In genomic region chr10:108113361-108114237, GRCm38 (mm10) we compare ENCODE assay signal across 8 mouse cellular contexts. TPM values are rescaled to one million over a fixed set of nuclear protein-coding genes. Genes with fewer than 3 reads are reported as not detected.
DNase-seq lines count a peak whose midpoint lies in the region; ATAC-seq and TF ChIP-seq lines count a peak whose summit lies in the region.

No protein-coding gene starts in this region.

- 32% methylated on average over 17 of the region's 17 CpGs for WGBS in embryonic facial prominence, embryonic 15.5 days
- WGBS in intestine, postnatal 0 days = 23% methylated on average over 17 of the region's 17 CpGs
- WGBS in midbrain, embryonic 10.5 days = 52% methylated on average over 17 of the region's 17 CpGs

- H3K4me1 ChIP-seq in embryonic facial prominence, embryonic 15.5 days = peaks cover 6% of the 10 kb centered on the region; the same call in 1 of the 2 replicates
- H3K4me1 ChIP-seq in intestine, postnatal 0 days (replicated peaks; ENCODE audit: control insufficient read depth, insufficient read depth, low read length) = 0 out of 2 replicates have a peak, but pooled peaks cover 3% of the 10 kb centered on the region
- H3K4me1 ChIP-seq in midbrain, embryonic 10.5 days = peaks cover 7% of the 10 kb centered on the region

- H3K4me3 ChIP-seq in embryonic facial prominence, embryonic 15.5 days (replicated peaks) = peak overlapping the region; percentile 28
- H3K4me3 ChIP-seq in intestine, postnatal 0 days (ENCODE audit: low read depth, low read length) = peak overlapping the region; percentile 30
- H3K4me3 ChIP-seq in midbrain, embryonic 10.5 days = peak overlapping the region; percentile 28

- no peaks in the 10 kb centered on the region for H3K27me3 ChIP-seq in embryonic facial prominence, embryonic 15.5 days
- H3K27me3 ChIP-seq in intestine, postnatal 0 days (replicated peaks; ENCODE audit: control insufficient read depth, insufficient read depth, low read length) = no peaks in the 10 kb centered on the region
- H3K27me3 ChIP-seq in midbrain, embryonic 10.5 days (ENCODE audit: low read depth, poor library complexity, severe bottlenecking) = no peaks in the 10 kb centered on the region

- H3K36me3 ChIP-seq in embryonic facial prominence, embryonic 15.5 days = no peaks in the 10 kb centered on the region
- H3K36me3 ChIP-seq in intestine, postnatal 0 days (ENCODE audit: control insufficient read depth, insufficient read depth) = no peaks in the 10 kb centered on the region
- H3K36me3 ChIP-seq in midbrain, embryonic 10.5 days = no peaks in the 10 kb centered on the region

- ATAC-seq in embryonic facial prominence, embryonic 15.5 days (ENCODE audit: insufficient number of reproducible peaks, low FRiP score, low TSS enrichment, low read depth) = 0 out of 2 replicates have a peak, but pooled peaks have one; percentile 47
- ATAC-seq in intestine, postnatal 0 days = peak; percentile 98

- no peaks in the 10 kb centered on the region for H3K9me3 ChIP-seq in embryonic facial prominence, embryonic 15.5 days (replicated peaks)
- no peaks in the 10 kb centered on the region for H3K9me3 ChIP-seq in intestine, postnatal 0 days (ENCODE audit: control insufficient read depth)
- H3K9me3 ChIP-seq in midbrain, embryonic 10.5 days (replicated peaks) = no peaks in the 10 kb centered on the region

- no peak overlapping the region for H3K9ac ChIP-seq in embryonic facial prominence, embryonic 15.5 days
- no peak overlapping the region for H3K9ac ChIP-seq in intestine, postnatal 0 days (ENCODE audit: low read depth, low read length)

- peak; percentile 21 for DNase-seq in lung, adult 18-20 months
- DNase-seq in lung, postnatal 25 days (ENCODE audit: low spot score) = no peak
- DNase-seq in midbrain, embryonic 10.5 days (ENCODE audit: low spot score) = peak; percentile 31
- DNase-seq in spleen, postnatal 10 days (ENCODE audit: low spot score in 2 of 2) = no peak
- DNase-seq in gastrocnemius, postnatal 4 days (ENCODE audit: low spot score in 2 of 2) = no peak
- DNase-seq in cerebellum, adult 18-20 months = no peak

- TF ChIP-seq CTCF in intestine, postnatal 0 days (IDR thresholded peaks at IDR 0.05; ENCODE audit: low read depth) = no peak

- H3K27ac ChIP-seq in embryonic facial prominence, embryonic 15.5 days (replicated peaks) = no peak overlapping the region
- peak overlapping the region; percentile 82 for H3K27ac ChIP-seq in intestine, postnatal 0 days (ENCODE audit: low read depth, low read length)
- peak overlapping the region; percentile 55; the same call in 1 of the 2 replicates for H3K27ac ChIP-seq in midbrain, embryonic 10.5 days (replicated peaks)

- peak overlapping the region; percentile 50 for H3K4me2 ChIP-seq in embryonic facial prominence, embryonic 15.5 days (replicated peaks)
- H3K4me2 ChIP-seq in intestine, postnatal 0 days (replicated peaks; ENCODE audit: low read depth) = peak overlapping the region; percentile 61

RNA-seq across cellular contexts. Expression of gene Ppp1r12a, which starts 48.4 kb away (rescaled TPM):
- polyA plus RNA-seq in embryonic facial prominence, embryonic 15.5 days (2015; fragmentation: Nextera tagmentation; extraction: Ambion mirVana) = 81.6 and 83.9 TPM in 2 replicates
- 84.1 and 102 TPM in 2 replicates for polyA plus RNA-seq in intestine, postnatal 0 days (2015; fragmentation: Nextera tagmentation; extraction: Ambion mirVana)
- 70.7 and 80.6 TPM in 2 replicates for polyA plus RNA-seq in midbrain, embryonic 10.5 days (2016; fragmentation: Nextera tagmentation; extraction: Ambion mirVana)
- total RNA-seq in gastrocnemius, postnatal 4 days (2021) = 10 to 100 TPM; 75.1 to 82.8 TPM

Comparison
In these comparisons a context has a peak if more than half of its experiments do, and no peak if none do; other contexts are left out.
1. DNase-seq: peak in lung, adult 18-20 months (2 of 2) and midbrain, embryonic 10.5 days (single experiment); none in lung, postnatal 25 days (single experiment), spleen, postnatal 10 days (0 of 2), gastrocnemius, postnatal 4 days (0 of 2) and cerebellum, adult 18-20 months (0 of 2).
2. Peak in every context shown above with its lines, with median percentiles within 50 percentile points of each other: H3K4me3 ChIP-seq.